Mouse (Mus musculus) limb, embryonic 10.5 days (tissue): ENCODE measurements around the gene Plekha6. TPM values are rescaled to one million over a fixed set of nuclear protein-coding genes. Genes with fewer than 3 reads are reported as not detected.
A peak's percentile ranks its signal among the peaks of the same experiment; 100 is the strongest.

Experiments
- DNase-seq: peaks from one replicate; pipeline ENCODE4 v3.0.0-alpha.2; 2017; ENCODE audit warnings: low spot score
- H3K27ac ChIP-seq: fragments of 300-500 bp; sonication (generic); 2 replicates; pipeline ENCODE4 v1.5.1; 2016; ENCODE audit warnings: mild to moderate bottlenecking
- H3K27me3 ChIP-seq: fragments of 300-500 bp; sonication (generic); 2 replicates; pipeline ENCODE4 v1.6.1; 2016; ENCODE audit warnings: low read depth, mild to moderate bottlenecking; ENCODE audit not compliant: poor library complexity, severe bottlenecking
- H3K36me3 ChIP-seq: fragments of 300-500 bp; sonication (generic); 2 replicates; pipeline ENCODE4 v1.6.1; 2016; ENCODE audit warnings: mild to moderate bottlenecking, moderate library complexity
- H3K4me1 ChIP-seq: fragments of 300-500 bp; sonication (generic); 2 replicates; pipeline ENCODE4 v1.6.1; 2016
- H3K4me3 ChIP-seq: fragments of 300-500 bp; sonication (generic); 2 replicates; pipeline ENCODE4 v1.5.1; 2016; ENCODE audit warnings: mild to moderate bottlenecking, moderate library complexity
- H3K9me3 ChIP-seq: fragments of 300-500 bp; sonication (generic); replicated peaks from 2 replicates; pipeline ENCODE4 v1.6.1; 2016; ENCODE audit warnings: mild to moderate bottlenecking
- WGBS: fragments of 180-500 bp; shearing (Covaris S2); methylation state at CpG from one replicate; pipeline ENCODE4 v1.1.7; 2016; 5-methylcytosine and 5-hydroxymethylcytosine counted together
- polyA plus RNA-seq: library from polyadenylated mRNA; unstranded; fragments of >200 nt; fragmentation: Nextera tagmentation; extraction: Ambion mirVana; gene quantifications from 2 replicates; pipeline ENCODE4 v1.2.1, GENCODE M21; 2016

Plekha6 gene
- polyA plus RNA-seq, 1 experiment from 2014 or later, result 1.4 TPM

DNA sequence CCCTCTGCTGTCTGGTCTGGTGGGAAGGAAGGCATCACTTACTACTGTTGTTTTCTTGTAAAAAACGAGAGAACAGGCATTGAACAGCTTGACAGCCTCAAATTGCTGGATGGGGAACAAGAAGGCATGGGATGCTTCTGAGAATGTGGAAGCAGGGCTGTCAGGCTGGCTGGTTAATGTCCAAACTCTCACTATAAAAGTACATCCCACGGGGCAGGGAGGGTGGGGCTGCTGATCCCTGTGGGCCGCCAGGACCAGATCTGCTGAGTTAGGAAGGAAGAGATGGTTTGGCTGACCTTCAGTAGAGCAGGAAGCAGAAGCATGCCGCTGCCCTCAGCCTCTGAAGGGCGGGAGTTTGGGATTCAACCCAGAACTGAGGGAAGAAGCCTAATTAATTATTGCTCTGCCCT, 87.6 kb downstream of the Plekha6 start:
- peaks cover 53% of the 10 kb centered on the region; the same call in 1 of the 2 replicates for H3K27me3 ChIP-seq
- no peaks in the 10 kb centered on the region for H3K9me3 ChIP-seq
- H3K36me3 ChIP-seq, result no peaks in the 10 kb centered on the region
- peak overlapping the region; percentile 33; the same call in 1 of the 2 replicates for H3K27ac ChIP-seq
- H3K4me1 ChIP-seq, result peaks cover 63% of the 10 kb centered on the region
- 19% methylated on average over 5 of the region's 5 CpGs for WGBS
- no peak for DNase-seq
- no peak overlapping the region for H3K4me3 ChIP-seq

DNA sequence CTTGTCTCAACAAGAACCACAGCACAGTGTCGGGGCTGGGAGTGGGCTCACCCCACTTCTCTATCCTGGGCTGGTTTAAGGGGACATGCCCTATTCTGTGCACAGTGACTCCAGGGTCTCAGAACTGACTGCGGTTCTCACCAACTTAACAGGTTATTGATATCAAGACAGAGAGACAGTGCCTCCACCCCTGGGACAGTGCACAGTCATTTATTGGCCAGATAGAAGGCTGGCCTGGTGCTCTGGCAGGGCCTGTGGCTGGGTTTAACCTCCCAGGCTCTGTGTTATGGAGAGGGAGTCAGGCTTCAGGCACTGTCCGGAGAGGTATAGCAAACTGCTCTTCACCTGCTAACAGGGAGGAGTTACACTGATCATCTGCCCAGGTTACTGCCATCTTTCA, 88.2 kb downstream of the Plekha6 start:
- peaks cover 64% of the 10 kb centered on the region for H3K4me1 ChIP-seq
- H3K27me3 ChIP-seq, result peaks cover 56% of the 10 kb centered on the region; the same call in 1 of the 2 replicates
- DNase-seq, result no peak
- no peaks in the 10 kb centered on the region for H3K36me3 ChIP-seq
- 80% methylated on average over 3 of the region's 3 CpGs for WGBS
- no peaks in the 10 kb centered on the region for H3K9me3 ChIP-seq
- H3K27ac ChIP-seq, result 0 out of 2 replicates have a peak overlapping the region, but pooled peaks have one; percentile 1
- H3K4me3 ChIP-seq, result no peak overlapping the region

DNA sequence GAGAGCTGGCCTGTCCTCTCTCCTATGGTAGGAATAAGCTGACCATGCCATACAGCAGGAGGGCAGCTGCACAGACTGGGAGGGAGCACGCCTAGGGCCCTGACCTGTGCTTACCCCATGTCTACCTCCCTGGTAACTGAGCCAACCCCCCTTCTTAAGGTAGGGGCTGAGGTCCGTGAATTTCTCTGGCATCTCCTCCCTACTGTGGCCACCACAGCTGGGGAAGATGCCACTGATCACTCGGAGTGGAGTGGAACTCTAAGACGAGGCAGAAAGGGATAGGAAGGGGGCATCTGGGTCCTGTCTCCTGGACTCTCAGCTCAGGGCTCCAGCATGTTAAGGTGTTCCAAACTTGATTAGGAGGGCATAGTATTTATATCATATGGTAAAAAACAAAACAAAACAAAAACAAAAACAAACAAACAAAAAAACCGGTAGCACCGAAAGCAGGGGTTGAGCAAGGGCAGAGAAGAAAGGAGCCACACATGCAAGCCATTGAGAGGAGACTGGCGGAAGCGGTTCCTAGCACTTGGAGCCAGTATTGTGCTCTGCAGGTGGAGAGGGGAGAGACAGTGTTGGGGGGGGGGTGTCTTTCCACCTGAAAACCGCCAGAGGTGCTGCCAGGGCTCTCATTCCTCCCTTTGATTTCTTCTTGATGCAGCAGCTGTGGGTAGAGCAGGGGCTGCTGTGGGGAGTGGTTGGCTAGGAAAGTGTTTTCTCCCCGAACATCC, 89.0 kb downstream of the Plekha6 start:
- Histone ChIP-seq H3K27me3 (peaks cover 52% of the 10 kb centered on the region; the same call in 1 of the 2 replicates), H3K4me1 (peaks cover 65% of the 10 kb centered on the region), H3K27ac (peak overlapping the region; percentile 25; the same call in 1 of the 2 replicates), H3K4me3 (no peak overlapping the region), H3K36me3 (no peaks in the 10 kb centered on the region), H3K9me3 (no peaks in the 10 kb centered on the region)
- 46% methylated on average over 10 of the region's 10 CpGs for WGBS
- DNase-seq, result no peak

DNA sequence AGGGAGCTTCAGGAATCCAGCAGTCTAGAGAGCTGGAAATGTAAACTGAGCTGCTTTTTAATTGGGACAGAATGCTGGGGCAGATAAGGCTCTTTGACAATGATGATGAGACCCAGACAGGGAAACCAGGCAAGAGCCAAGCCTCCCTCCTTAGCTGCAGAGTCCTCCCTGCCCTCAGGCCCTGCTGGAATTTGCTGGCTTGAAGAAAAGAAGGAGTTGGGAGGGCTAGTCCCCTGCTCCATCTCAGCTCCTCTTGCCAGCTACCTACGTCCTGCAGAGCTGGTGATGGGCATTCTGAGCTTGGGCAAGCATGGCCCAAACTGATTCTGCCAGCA, 89.5 kb downstream of the Plekha6 start:
- Histone ChIP-seq H3K4me1 (peaks cover 69% of the 10 kb centered on the region), H3K27me3 (peaks cover 52% of the 10 kb centered on the region; the same call in 1 of the 2 replicates), H3K27ac (no peak overlapping the region), H3K9me3 (no peaks in the 10 kb centered on the region), H3K36me3 (no peaks in the 10 kb centered on the region), H3K4me3 (no peak overlapping the region)
- WGBS, result 25% methylated on average over 1 of the region's 1 CpGs
- no peak for DNase-seq

DNA sequence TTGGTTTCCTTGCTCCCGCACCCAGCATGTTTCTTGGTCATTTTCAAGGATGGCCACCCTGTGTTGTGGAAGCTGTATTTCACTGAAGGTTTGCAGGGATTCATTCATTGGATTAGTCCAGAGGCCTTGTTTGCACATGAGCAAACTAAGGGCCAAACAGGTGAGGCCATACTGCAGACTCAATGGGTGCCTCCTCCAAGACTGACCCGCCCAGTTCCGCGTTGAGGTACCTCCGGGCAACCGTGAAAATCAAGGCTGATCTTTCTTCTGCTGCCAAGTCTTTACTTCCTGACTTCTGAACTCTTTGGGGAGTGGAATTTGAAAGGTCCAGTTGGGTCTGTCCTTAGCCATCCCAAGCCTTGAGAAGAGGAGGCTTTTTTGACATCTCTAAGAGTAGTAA, 90.2 kb downstream of the Plekha6 start:
- peaks cover 52% of the 10 kb centered on the region; the same call in 1 of the 2 replicates for H3K27me3 ChIP-seq
- H3K36me3 ChIP-seq, result no peaks in the 10 kb centered on the region
- no peak for DNase-seq
- WGBS, result 90% methylated on average over 6 of the region's 6 CpGs
- H3K4me3 ChIP-seq, result no peak overlapping the region
- H3K27ac ChIP-seq, result no peak overlapping the region
- H3K4me1 ChIP-seq, result peaks cover 73% of the 10 kb centered on the region
- H3K9me3 ChIP-seq, result no peaks in the 10 kb centered on the region

DNA sequence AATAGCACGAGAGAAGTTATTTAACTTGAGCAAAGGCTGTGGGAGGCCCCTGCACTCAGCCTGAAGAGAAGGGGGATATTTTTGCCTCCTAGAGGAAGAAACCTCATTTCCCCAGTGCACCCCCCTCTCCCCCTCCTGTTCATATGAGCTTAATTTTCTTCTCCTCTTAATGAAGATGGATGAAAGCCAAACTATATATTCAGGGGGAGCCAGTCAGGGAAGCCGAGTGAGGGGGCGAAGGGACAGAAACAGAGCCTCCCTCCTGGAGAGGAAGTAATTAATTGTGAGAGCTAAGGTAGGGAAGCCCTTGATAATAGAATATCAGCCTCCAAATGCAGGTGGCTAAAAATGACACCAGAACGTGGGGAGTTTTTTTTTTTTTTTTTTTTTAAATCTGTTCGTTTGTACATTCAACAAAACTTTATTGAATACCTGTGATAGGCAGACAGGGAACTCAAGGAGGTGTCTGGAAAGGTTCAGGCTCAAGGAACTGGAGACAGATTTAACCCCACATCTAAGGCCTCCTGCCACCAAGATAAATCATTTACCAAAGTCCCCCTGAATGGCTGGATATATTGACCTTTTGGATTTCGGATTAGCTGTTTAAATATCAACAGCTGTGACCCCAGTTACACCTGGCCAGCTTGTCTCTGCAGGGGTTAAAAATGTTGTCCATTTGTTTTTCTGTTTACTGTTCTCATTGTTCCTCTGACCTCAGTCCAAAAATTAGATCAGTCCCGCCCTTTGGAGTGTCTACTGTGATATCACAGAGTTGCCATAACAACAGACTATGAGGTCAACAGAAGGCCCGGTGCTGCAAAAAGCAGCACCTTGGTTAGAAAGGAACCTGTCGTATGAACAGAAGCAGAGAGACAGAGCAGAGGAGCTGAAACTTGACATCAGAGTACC, 91.1 kb downstream of the Plekha6 start:
- H3K27me3 ChIP-seq, result peaks cover 58% of the 10 kb centered on the region; the same call in 1 of the 2 replicates
- no peak overlapping the region for H3K27ac ChIP-seq
- DNase-seq, result no peak
- H3K9me3 ChIP-seq, result no peaks in the 10 kb centered on the region
- peaks cover 73% of the 10 kb centered on the region for H3K4me1 ChIP-seq
- no peaks in the 10 kb centered on the region for H3K36me3 ChIP-seq
- no peak overlapping the region for H3K4me3 ChIP-seq
- WGBS, result 31% methylated on average over 9 of the region's 9 CpGs

DNA sequence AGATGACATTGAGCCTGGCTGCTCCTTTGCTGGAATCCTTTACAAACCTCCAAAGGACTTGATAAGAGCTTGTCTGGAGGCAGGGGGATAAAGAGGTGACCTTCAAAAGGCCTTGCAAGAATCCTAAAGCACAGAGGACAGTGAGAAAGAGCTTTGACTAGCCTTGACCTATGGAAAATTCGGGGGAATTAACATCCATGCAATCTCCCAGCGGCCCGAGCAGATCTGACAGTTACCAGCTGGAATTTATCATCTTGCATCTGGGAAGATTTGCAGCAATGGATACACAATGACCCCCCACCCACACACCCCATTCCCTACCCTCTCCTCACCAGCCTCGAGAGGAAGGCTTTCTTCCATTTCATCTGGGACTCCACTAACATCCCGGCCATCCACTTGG, 91.8 kb downstream of the Plekha6 start:
- WGBS, result 55% methylated on average over 5 of the region's 5 CpGs

DNA sequence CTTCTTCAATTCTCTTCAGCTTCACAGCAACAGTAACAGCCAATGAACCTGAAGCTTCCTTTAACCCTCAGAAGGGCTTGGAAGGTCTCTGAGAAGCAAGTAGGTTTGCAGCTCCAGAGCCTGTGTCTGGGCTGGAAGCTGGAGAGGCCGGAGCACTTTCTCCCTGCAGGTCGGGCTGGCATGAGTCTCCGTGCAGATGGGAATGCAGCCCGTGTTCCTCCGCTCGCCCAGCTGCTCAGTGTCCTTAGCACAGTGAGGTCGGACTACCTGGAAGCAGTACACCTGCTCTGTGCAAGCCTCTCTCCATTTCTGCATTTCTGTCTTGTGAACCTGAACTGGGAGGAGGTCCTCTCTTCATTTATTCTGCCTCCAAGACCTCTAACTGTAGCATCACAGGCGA, 92.3 kb downstream of the Plekha6 start:
- no peak overlapping the region for H3K4me3 ChIP-seq
- DNase-seq, result no peak
- H3K27ac ChIP-seq, result no peak overlapping the region
- H3K36me3 ChIP-seq, result no peaks in the 10 kb centered on the region
- 80% methylated on average over 8 of the region's 8 CpGs for WGBS
- H3K9me3 ChIP-seq, result no peaks in the 10 kb centered on the region
- peaks cover 73% of the 10 kb centered on the region for H3K4me1 ChIP-seq
- peaks cover 54% of the 10 kb centered on the region; the same call in 1 of the 2 replicates for H3K27me3 ChIP-seq

More for the DNA sequence above, 91.8 kb downstream of the Plekha6 start:
- no peak for DNase-seq
- H3K9me3 ChIP-seq, result no peaks in the 10 kb centered on the region
- no peaks in the 10 kb centered on the region for H3K36me3 ChIP-seq
- H3K4me1 ChIP-seq, result peaks cover 73% of the 10 kb centered on the region
- no peak overlapping the region for H3K4me3 ChIP-seq
- H3K27ac ChIP-seq, result no peak overlapping the region
- H3K27me3 ChIP-seq, result peaks cover 59% of the 10 kb centered on the region; the same call in 1 of the 2 replicates

DNA sequence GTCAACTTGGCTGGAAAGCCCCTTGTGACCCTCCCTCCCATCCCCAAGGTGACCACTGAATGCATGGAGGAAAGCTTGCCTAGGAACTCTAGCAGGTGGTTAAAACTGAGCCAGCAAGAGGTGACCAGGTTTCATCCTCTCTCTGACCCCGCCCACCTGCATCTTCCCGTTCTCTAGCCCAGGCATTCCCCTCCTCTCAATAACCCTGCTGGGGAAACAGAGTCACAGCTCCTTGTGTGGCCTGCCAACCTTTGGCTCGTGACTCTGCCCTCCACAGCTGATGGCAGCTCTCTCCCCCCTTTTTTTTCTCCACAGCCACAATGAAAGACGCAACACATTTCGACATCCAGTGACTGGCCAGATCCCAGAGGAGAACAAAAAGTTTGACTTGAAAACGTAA, 94.7 kb downstream of the Plekha6 start:
- H3K4me1 ChIP-seq, result peaks cover 50% of the 10 kb centered on the region
- H3K27ac ChIP-seq, result no peak overlapping the region
- WGBS, result 72% methylated on average over 6 of the region's 6 CpGs
- H3K4me3 ChIP-seq, result no peak overlapping the region
- no peaks in the 10 kb centered on the region for H3K9me3 ChIP-seq
- no peaks in the 10 kb centered on the region for H3K36me3 ChIP-seq
- peaks cover 33% of the 10 kb centered on the region; the same call in 1 of the 2 replicates for H3K27me3 ChIP-seq
- DNase-seq, result no peak

DNA sequence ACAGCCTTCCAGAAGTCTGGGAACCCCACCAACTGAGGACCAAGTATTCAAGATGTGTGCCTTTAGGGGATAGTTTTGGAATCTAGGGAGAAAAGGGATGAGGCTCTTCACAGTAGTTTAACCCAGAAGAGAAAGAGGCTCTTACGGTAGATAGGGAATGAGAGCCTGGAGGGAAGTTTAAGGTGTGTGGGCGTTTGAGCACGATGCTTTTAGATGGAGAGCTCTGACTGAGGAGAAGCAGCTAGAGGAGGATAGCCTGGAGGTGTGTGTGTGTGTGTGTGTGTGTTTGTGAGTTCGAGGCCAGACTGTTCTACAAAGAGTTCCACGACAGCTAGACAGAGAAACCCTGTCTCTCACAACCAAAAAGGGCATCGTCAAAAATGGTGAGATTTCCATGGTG, 98.6 kb downstream of the Plekha6 start:
- Histone ChIP-seq H3K4me1 (peaks cover 27% of the 10 kb centered on the region), H3K27ac (no peak overlapping the region), H3K27me3 (peaks cover 17% of the 10 kb centered on the region; the same call in 1 of the 2 replicates), H3K36me3 (no peaks in the 10 kb centered on the region), H3K9me3 (no peaks in the 10 kb centered on the region), H3K4me3 (no peak overlapping the region)
- DNase-seq, result no peak
- 94% methylated on average over 6 of the region's 6 CpGs for WGBS

DNA sequence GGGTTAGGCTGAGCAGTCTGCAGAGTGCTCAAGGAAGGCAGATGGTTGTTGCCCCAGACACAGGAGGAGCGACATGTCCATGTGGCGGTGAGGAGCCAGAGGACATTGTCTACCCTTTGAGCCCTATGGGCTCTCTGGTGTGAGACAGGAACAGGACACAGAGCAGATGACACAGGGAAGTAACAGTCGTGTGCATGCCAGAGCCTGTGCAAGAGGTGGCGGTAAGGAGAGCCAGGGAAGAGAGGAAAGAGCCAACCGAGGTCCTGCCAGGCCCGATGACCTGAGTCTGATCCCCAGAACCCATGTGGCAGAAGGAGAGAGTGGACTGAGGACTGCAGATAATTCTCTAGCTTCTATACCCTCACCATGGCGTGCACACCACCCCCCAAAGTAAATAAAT, 99.1 kb downstream of the Plekha6 start:
- peaks cover 17% of the 10 kb centered on the region; the same call in 1 of the 2 replicates for H3K27me3 ChIP-seq
- no peaks in the 10 kb centered on the region for H3K36me3 ChIP-seq
- no peaks in the 10 kb centered on the region for H3K9me3 ChIP-seq
- peaks cover 30% of the 10 kb centered on the region for H3K4me1 ChIP-seq
- whole genome bisulfite sequencing, result 91% methylated on average over 7 of the region's 7 CpGs
- H3K4me3 ChIP-seq, result no peak overlapping the region
- DNase-seq, result no peak
- no peak overlapping the region for H3K27ac ChIP-seq

DNA sequence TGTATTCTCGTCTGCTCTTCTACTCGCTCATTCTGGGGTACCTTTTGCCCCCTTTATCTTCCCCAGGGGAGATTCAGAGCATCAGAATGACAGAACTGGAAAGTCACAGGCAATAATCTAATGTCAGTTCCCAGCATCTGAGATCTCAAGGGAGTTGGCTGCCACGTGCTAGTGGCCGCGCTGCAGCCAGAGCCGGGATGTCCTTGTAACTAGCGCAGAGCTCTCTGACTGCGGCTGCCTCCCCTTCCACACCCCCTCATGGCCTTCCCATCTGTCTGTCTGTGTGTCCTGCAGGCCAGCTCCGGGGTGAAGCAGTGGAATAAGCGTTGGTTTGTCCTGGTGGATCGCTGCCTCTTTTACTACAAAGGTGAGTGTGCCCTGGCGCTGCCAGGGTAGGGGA, 100.4 kb downstream of the Plekha6 start:
- H3K27ac ChIP-seq, result no peak overlapping the region
- peaks cover 17% of the 10 kb centered on the region; the same call in 1 of the 2 replicates for H3K27me3 ChIP-seq
- no peak overlapping the region for H3K4me3 ChIP-seq
- no peak for DNase-seq
- peaks cover 27% of the 10 kb centered on the region for H3K4me1 ChIP-seq
- no peaks in the 10 kb centered on the region for H3K9me3 ChIP-seq
- 81% methylated on average over 12 of the region's 12 CpGs for WGBS
- no peaks in the 10 kb centered on the region for H3K36me3 ChIP-seq
